ENCODE assay signal across 18 mouse cellular contexts in genomic region chr1:191625026-191625425, GRCm38 (mm10). TPM values are rescaled to one million over a fixed set of nuclear protein-coding genes. Genes with fewer than 3 reads are reported as not detected.
DNase-seq lines count a peak whose midpoint lies in the region; ATAC-seq and TF ChIP-seq lines count a peak whose summit lies in the region.
"Had no signal": no experiment of that assay in that cellular context is flagged by ENCODE, and none has a peak within 500 bp of the region (broad histone marks: within the 10 kb centered on the region; RNA-seq: fewer than 3 reads in every experiment).

No protein-coding gene starts in this region.

- peaks cover 36% of the 10 kb centered on the region for H3K36me3 ChIP-seq in heart, embryonic 13.5 days
- H3K36me3 ChIP-seq in kidney, postnatal 0 days (ENCODE audit: insufficient read depth, low read length), result peaks cover 21% of the 10 kb centered on the region

- no peak for TF ChIP-seq CTCF in kidney, postnatal 0 days (IDR thresholded peaks at IDR 0.05; ENCODE audit: low read depth)

- no peak overlapping the region for H3K9ac ChIP-seq in heart, embryonic 13.5 days
- H3K9ac ChIP-seq in kidney, postnatal 0 days (ENCODE audit: low read depth, low read length), result no peak overlapping the region
- H3K9ac ChIP-seq: embryonic facial prominence, embryonic 13.5 days; liver, postnatal 0 days; stomach, embryonic 15.5 days had no signal

- H3K4me1 ChIP-seq in heart, embryonic 13.5 days, result peaks cover 39% of the 10 kb centered on the region
- no peaks in the 10 kb centered on the region for H3K4me1 ChIP-seq in kidney, postnatal 0 days (replicated peaks; ENCODE audit: insufficient read depth, low read length)
- H3K4me1 ChIP-seq: embryonic facial prominence, embryonic 13.5 days; stomach, embryonic 15.5 days had no signal

- no peak; the same call in 1 of the 2 replicates for ATAC-seq in heart, embryonic 13.5 days (ENCODE audit: extremely low read depth, insufficient number of reproducible peaks, low FRiP score, low TSS enrichment)
- ATAC-seq in kidney, postnatal 0 days (replicated peaks; ENCODE audit: low FRiP score, low read depth), result 0 out of 2 replicates have a peak, but pooled peaks have one; percentile 18
- ATAC-seq: forebrain, embryonic 16.5 days; liver, postnatal 0 days; Patski had no signal

- WGBS in heart, embryonic 13.5 days, result 30% methylated on average over 6 of the region's 6 CpGs
- 48% methylated on average over 6 of the region's 6 CpGs for WGBS in kidney, postnatal 0 days

- no peak for DNase-seq in heart, adult 18-20 months
- no peak for DNase-seq in kidney, postnatal 0 days (ENCODE audit: low spot score)
- no peak for DNase-seq in kidney, postnatal 25 days
- peak; percentile 22 for DNase-seq in retina, postnatal 1 day
- DNase-seq in retina, embryonic 14.5 days (ENCODE audit: low spot score), result no peak
- DNase-seq in spleen, adult 18-20 months, result no peak
- DNase-seq: adrenal gland, postnatal 36 days; cerebellum, adult 2 months; kidney, adult 18-20 months; liver; liver, postnatal 0 days had no signal

- H3K9me3 ChIP-seq in heart, embryonic 13.5 days, result no peaks in the 10 kb centered on the region
- no peaks in the 10 kb centered on the region for H3K9me3 ChIP-seq in kidney, postnatal 0 days (replicated peaks; ENCODE audit: low read length)
- H3K9me3 ChIP-seq: embryonic facial prominence, embryonic 13.5 days; stomach, embryonic 15.5 days had no signal

- peak overlapping the region; percentile 74 for H3K27ac ChIP-seq in heart, embryonic 13.5 days (replicated peaks)
- H3K27ac ChIP-seq in kidney, postnatal 0 days, result no peak overlapping the region
- H3K27ac ChIP-seq: embryonic facial prominence, embryonic 13.5 days; stomach, embryonic 15.5 days had no signal

- no peak overlapping the region for H3K4me3 ChIP-seq in heart, embryonic 13.5 days
- H3K4me3 ChIP-seq in kidney, postnatal 0 days (replicated peaks; ENCODE audit: low read depth, low read length), result no peak overlapping the region
- H3K4me3 ChIP-seq: embryonic facial prominence, embryonic 13.5 days; myocyte; stomach, embryonic 15.5 days had no signal

- no peak overlapping the region for H3K4me2 ChIP-seq in heart, embryonic 13.5 days
- no peak overlapping the region for H3K4me2 ChIP-seq in kidney, postnatal 0 days (ENCODE audit: low read length)
- H3K4me2 ChIP-seq: embryonic facial prominence, embryonic 13.5 days; midbrain, embryonic 11.5 days; stomach, embryonic 15.5 days had no signal

- H3K27me3 ChIP-seq in heart, embryonic 13.5 days (replicated peaks), result no peaks in the 10 kb centered on the region
- no peaks in the 10 kb centered on the region for H3K27me3 ChIP-seq in kidney, postnatal 0 days (ENCODE audit: insufficient read depth, low read length)
- H3K27me3 ChIP-seq: embryonic facial prominence, embryonic 13.5 days; Patski; stomach, embryonic 15.5 days had no signal

RNA-seq across cellular contexts. Expression of gene Ints7, which starts 49.6 kb away (rescaled TPM):
- polyA plus RNA-seq in heart, embryonic 13.5 days (2015; fragmentation: Nextera tagmentation; extraction: Ambion mirVana), result 34.1 and 37.2 TPM in 2 replicates
- total RNA-seq in heart, adult 18-20 months (2021), result 10 to 100 TPM in 1 of 2 experiments, 1 to 10 TPM in 1; 8.4 to 11.0 TPM
- 31.7 and 38.9 TPM in 2 replicates for polyA plus RNA-seq in kidney, postnatal 0 days (2015; fragmentation: Nextera tagmentation; extraction: Ambion mirVana)

RNA-seq across cellular contexts. Expression of gene Dtl, which starts 49.7 kb away (rescaled TPM):
- polyA plus RNA-seq in heart, embryonic 13.5 days (2015; fragmentation: Nextera tagmentation; extraction: Ambion mirVana), result 29.3 and 31.2 TPM in 2 replicates
- total RNA-seq in heart, adult 18-20 months (2021), result under 1 TPM; 0.12 to 0.15 TPM
- polyA plus RNA-seq in kidney, postnatal 0 days (2015; fragmentation: Nextera tagmentation; extraction: Ambion mirVana), result 16.9 and 21.9 TPM in 2 replicates
